Mouse (Mus musculus) embryonic facial prominence, embryonic 13.5 days (tissue): ENCODE measurements around the gene Dicer1. TPM values are rescaled to one million over a fixed set of nuclear protein-coding genes. Genes with fewer than 3 reads are reported as not detected.

Source experiments
- ATAC-seq: fragments of 200-750 bp; cut with Nextera tagmentation; 2 replicates; pipeline ENCODE4 v1.8.0; 2017; ENCODE audit warnings: low read depth; ENCODE audit not compliant: insufficient number of reproducible peaks, insufficient read depth, low FRiP score, low TSS enrichment
- H3K27ac ChIP-seq: fragments of 300-500 bp; sonication (generic); 2 replicates; pipeline ENCODE4 v1.5.1; 2015; ENCODE audit warnings: moderate library complexity, mild to moderate bottlenecking, inconsistent platforms
- H3K27me3 ChIP-seq: fragments of 300-500 bp; sonication (generic); 2 replicates; pipeline ENCODE4 v1.6.1; 2015; ENCODE audit warnings: mild to moderate bottlenecking, inconsistent platforms
- H3K36me3 ChIP-seq: fragments of 300-500 bp; sonication (generic); 2 replicates; pipeline ENCODE4 v1.6.1; 2015; ENCODE audit warnings: mild to moderate bottlenecking, inconsistent platforms
- H3K4me1 ChIP-seq: fragments of 300-500 bp; sonication (generic); 2 replicates; pipeline ENCODE4 v1.6.1; 2015; ENCODE audit warnings: inconsistent platforms
- H3K4me2 ChIP-seq: fragments of 300-500 bp; sonication (generic); 2 replicates; pipeline ENCODE4 v1.6.1; 2015; ENCODE audit warnings: moderate library complexity, mild to moderate bottlenecking, inconsistent platforms
- H3K4me3 ChIP-seq: fragments of 300-500 bp; sonication (generic); 2 replicates; pipeline ENCODE4 v1.5.1; 2015; ENCODE audit warnings: mild to moderate bottlenecking, inconsistent platforms
- H3K9ac ChIP-seq: fragments of 300-500 bp; sonication (generic); 2 replicates; pipeline ENCODE4 v1.6.1; 2015; ENCODE audit warnings: mild to moderate bottlenecking, inconsistent platforms
- H3K9me3 ChIP-seq: fragments of 300-500 bp; sonication (generic); 2 replicates; pipeline ENCODE4 v1.6.1; 2016; ENCODE audit warnings: inconsistent platforms
- WGBS: fragments of 180-500 bp; shearing (Covaris S2); methylation state at CpG from one replicate; pipeline ENCODE4 v1.1.7; 2015; ENCODE audit warnings: mixed read lengths; 5-methylcytosine and 5-hydroxymethylcytosine counted together
- polyA plus RNA-seq: library from polyadenylated mRNA; unstranded; fragments of >200 nt; fragmentation: Nextera tagmentation; extraction: Ambion mirVana; gene quantifications from 2 replicates; pipeline ENCODE4 v1.2.1, GENCODE M21; 2015

Gene Dicer1
- polyA plus RNA-seq, 1 experiment from 2014 or later = 47.2 TPM

DNA sequence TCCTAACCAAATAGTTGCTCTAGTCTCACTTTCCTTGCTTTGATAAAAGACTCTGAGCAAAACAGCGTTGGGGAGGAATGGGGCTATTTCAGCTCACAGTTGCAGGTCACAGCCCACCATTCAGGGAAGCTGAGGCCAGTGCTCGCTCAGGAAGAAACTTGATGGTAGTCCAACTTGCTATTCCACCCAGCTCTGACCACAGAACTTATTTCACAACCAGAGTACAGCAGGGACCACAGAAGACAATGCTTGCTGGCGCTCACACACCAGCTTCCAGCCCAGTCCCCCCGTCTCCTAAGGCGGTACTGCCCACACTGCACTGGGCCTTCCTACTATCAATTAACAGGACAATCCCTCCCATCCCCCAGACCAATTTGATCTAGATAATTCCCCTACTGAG lies 36.3 kb downstream of the Dicer1 start:
- no peak overlapping the region for H3K4me2 ChIP-seq
- no peak for ATAC-seq
- H3K27me3 ChIP-seq = no peaks in the 10 kb centered on the region
- no peak overlapping the region for H3K27ac ChIP-seq
- H3K4me3 ChIP-seq = no peak overlapping the region
- peaks cover 66% of the 10 kb centered on the region for H3K36me3 ChIP-seq
- 86% methylated on average over 5 of the region's 5 CpGs for WGBS
- H3K4me1 ChIP-seq = peaks cover 19% of the 10 kb centered on the region; the same call in 1 of the 2 replicates
- H3K9ac ChIP-seq = no peak overlapping the region
- no peaks in the 10 kb centered on the region for H3K9me3 ChIP-seq

DNA sequence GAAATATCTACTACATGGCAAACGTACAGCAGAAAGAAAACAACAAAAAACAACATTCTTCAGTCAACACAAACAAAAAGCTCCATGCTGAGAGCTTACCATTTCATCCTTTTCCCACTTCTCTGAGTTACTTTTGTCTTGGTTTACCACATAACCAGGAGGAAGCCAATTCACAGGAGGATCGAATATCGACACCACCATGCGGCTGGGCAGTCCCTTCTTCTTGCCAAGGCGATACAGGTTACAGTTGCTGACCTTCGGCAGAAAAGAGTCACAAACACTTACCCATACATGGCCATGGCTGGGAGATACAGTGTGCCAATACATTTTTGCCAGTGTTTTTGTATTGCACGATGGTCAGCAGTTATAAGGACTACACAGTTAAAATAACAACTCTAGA lies 51.5 kb downstream of the Dicer1 start:
- Histone ChIP-seq H3K9me3 (no peaks in the 10 kb centered on the region), H3K9ac (no peak overlapping the region), H3K27me3 (no peaks in the 10 kb centered on the region), H3K27ac (peak overlapping the region; percentile 55), H3K4me2 (no peak overlapping the region), H3K36me3 (peaks cover 72% of the 10 kb centered on the region), H3K4me1 (peaks cover 43% of the 10 kb centered on the region), H3K4me3 (no peak overlapping the region)
- no peak for ATAC-seq
- WGBS = 26% methylated on average over 7 of the region's 7 CpGs

DNA sequence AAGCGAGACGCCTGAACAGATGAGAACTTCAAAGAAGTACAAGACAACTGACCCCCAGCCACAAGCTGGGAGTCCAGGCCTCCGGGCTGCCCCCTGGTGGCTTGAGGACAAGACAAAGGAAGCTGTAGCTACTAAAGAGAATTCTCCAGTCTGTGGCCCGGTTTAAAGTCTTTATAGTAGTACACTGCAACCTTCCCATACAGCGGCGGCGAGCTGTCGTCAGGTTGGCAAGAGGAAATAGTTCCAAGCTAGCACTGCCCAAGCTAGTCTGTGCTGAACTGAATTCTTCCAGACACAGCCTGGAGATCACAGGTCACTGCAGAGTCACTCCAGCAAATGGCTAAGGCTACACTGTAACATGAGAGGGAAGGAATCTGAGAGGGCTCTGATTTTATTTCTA lies 52.0 kb downstream of the Dicer1 start:
- Histone ChIP-seq H3K9me3 (no peaks in the 10 kb centered on the region), H3K27ac (peak overlapping the region; percentile 55), H3K27me3 (no peaks in the 10 kb centered on the region), H3K36me3 (peaks cover 73% of the 10 kb centered on the region), H3K4me2 (no peak overlapping the region), H3K4me3 (no peak overlapping the region), H3K4me1 (peaks cover 43% of the 10 kb centered on the region), H3K9ac (no peak overlapping the region)
- peak; percentile 57; the same call in 1 of the 2 replicates for ATAC-seq
- WGBS = 24% methylated on average over 8 of the region's 8 CpGs

DNA sequence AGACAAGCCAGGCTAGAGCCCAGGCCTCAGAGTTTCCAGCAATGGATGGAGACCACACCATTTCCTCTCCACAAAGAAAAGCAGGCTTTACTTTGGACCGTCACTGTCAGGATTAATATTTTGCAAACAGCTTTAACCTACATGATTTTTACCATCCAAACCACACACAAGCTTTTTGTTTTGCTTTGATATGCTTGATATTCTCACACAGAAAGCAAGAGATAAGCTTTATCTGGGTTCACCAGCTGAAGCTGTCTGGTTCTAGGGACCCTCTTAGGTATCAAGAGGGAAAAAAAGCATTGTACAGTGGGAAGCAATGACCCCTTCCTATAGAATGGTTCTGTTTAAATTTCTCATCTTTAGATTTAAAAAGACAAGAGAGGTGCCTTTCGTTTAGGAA lies 56.2 kb downstream of the Dicer1 start:
- no peak for ATAC-seq
- 80% methylated on average over 2 of the region's 2 CpGs for WGBS
- no peak overlapping the region for H3K4me3 ChIP-seq
- no peak overlapping the region for H3K27ac ChIP-seq
- H3K4me2 ChIP-seq = peak overlapping the region; percentile 40
- no peaks in the 10 kb centered on the region for H3K9me3 ChIP-seq
- no peak overlapping the region for H3K9ac ChIP-seq
- H3K4me1 ChIP-seq = peaks cover 41% of the 10 kb centered on the region
- peaks cover 65% of the 10 kb centered on the region for H3K36me3 ChIP-seq
- no peaks in the 10 kb centered on the region for H3K27me3 ChIP-seq

DNA sequence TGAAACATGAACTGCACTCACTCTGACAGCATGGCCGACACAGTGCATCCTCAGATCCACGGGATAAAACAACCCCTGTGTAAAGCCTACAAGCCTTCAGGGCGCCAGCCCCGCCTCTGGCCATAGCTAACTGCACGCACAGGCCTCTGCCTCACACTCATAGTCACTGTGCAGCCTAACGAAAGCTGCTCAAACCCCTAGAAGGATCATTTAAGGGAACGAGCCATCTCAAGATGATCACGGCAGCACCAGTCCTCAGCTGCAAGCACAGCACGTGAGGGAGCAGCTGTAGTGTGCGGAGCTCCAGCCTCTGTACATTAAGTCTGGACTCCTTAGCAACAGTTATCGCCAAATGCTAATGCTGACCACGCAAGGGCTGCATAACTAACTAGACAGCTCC lies 58.9 kb downstream of the Dicer1 start:
- Histone ChIP-seq H3K4me2 (no peak overlapping the region; the same call in 1 of the 2 replicates), H3K9me3 (no peaks in the 10 kb centered on the region), H3K9ac (no peak overlapping the region), H3K36me3 (peaks cover 74% of the 10 kb centered on the region), H3K4me1 (peaks cover 29% of the 10 kb centered on the region), H3K27me3 (no peaks in the 10 kb centered on the region), H3K27ac (no peak overlapping the region), H3K4me3 (no peak overlapping the region)
- WGBS = 62% methylated on average over 12 of the region's 12 CpGs
- no peak for ATAC-seq

DNA sequence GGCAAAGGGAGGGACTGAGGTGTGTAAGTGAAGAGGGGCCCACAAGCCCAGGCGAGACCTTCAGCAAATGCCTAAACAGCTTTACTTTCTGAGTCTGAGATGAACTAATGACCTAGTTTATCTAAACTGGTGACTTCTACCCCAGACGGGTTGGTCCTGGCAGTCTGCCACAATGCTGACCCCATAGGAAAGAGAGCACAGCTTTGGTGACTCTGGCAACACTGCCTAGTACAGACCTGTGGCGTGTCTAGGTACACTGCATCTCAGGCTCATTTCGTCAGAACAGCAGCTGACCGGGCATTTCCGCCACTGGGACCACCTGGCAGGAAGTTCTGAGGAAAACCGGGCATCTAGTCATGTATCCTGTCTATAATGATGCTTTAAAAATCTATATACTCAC lies 61.3 kb downstream of the Dicer1 start:
- no peak for ATAC-seq
- Histone ChIP-seq H3K27me3 (no peaks in the 10 kb centered on the region), H3K4me2 (no peak overlapping the region), H3K9me3 (no peaks in the 10 kb centered on the region), H3K4me1 (peaks cover 19% of the 10 kb centered on the region), H3K27ac (no peak overlapping the region), H3K4me3 (no peak overlapping the region), H3K9ac (no peak overlapping the region), H3K36me3 (peaks cover 66% of the 10 kb centered on the region)
- 78% methylated on average over 7 of the region's 7 CpGs for WGBS

DNA sequence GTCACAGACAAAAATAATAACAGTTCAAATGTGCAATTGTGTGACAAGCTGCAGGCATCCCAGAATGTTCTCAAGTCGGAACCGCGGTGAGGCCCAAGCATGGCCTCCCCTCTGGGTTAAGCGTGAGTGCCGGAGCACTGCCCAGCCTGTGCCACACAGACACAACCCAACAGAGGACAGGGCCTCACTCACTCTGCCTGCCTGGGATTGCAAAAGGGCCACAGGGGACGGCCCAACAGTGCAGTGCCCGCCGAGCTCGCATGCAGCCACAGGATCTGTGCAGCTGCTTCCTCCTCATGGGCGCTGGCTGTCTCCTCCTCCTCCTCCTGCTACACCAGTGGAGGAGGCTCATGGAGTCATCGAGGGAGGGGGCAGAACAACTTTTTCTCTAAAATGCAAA lies 62.9 kb downstream of the Dicer1 start:
- no peak overlapping the region for H3K4me2 ChIP-seq
- WGBS = 82% methylated on average over 11 of the region's 11 CpGs
- no peak overlapping the region for H3K4me3 ChIP-seq
- peaks cover 25% of the 10 kb centered on the region for H3K4me1 ChIP-seq
- H3K9ac ChIP-seq = no peak overlapping the region
- H3K36me3 ChIP-seq = peaks cover 53% of the 10 kb centered on the region
- no peak for ATAC-seq
- no peak overlapping the region for H3K27ac ChIP-seq
- H3K27me3 ChIP-seq = no peaks in the 10 kb centered on the region
- H3K9me3 ChIP-seq = no peaks in the 10 kb centered on the region

DNA sequence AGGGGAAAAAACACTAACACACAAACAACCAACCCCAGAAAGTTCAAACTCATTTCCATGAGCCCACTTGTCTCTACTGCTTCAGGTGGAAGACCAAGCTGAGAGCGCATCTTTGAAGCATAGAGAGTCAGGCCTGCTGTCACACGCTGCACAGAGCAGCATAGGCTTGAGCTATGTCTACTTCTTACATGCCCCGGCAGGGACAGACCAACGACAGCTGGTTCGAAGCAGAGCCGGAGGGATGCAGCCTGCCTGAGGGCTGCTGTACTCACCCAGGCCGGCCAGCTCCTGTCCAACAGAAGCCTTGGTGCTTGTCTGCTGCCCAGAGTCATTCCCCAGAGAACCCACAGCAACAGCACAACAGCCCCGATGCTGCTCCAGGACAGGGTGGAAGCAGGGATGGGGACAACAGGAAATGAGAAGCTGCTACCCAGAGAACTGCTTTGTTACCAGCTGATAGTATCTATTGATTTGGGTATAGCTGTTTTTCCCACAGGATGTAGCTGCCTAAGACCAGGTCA lies 67.3 kb downstream of the Dicer1 start:
- Histone ChIP-seq H3K4me1 (peaks cover 19% of the 10 kb centered on the region), H3K9ac (no peak overlapping the region), H3K27me3 (no peaks in the 10 kb centered on the region), H3K9me3 (no peaks in the 10 kb centered on the region), H3K4me3 (no peak overlapping the region), H3K4me2 (no peak overlapping the region), H3K27ac (no peak overlapping the region), H3K36me3 (peaks cover 19% of the 10 kb centered on the region)
- 46% methylated on average over 8 of the region's 8 CpGs for WGBS
- no peak for ATAC-seq

DNA sequence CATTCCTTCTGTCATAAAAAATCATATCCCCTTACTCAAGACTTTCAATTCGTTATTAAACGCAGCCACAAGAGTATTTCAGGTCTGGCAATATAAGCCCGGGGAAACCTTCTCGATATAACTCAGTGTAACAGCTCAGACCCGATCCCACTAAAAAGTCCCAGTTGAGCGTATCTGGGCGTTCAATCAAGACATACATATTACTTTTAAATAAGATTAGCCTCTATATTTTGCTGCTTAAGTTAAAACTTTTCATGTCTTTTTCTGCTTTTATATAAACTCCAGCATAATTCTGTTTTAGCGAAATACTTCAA lies 72.0 kb downstream of the Dicer1 start:
- Histone ChIP-seq H3K27me3 (no peaks in the 10 kb centered on the region), H3K36me3 (no peaks in the 10 kb centered on the region), H3K9me3 (no peaks in the 10 kb centered on the region), H3K9ac (no peak overlapping the region), H3K4me2 (peak overlapping the region; percentile 52), H3K4me1 (peaks cover 21% of the 10 kb centered on the region), H3K27ac (no peak overlapping the region), H3K4me3 (no peak overlapping the region)
- no peak for ATAC-seq
- 32% methylated on average over 8 of the region's 8 CpGs for WGBS

DNA sequence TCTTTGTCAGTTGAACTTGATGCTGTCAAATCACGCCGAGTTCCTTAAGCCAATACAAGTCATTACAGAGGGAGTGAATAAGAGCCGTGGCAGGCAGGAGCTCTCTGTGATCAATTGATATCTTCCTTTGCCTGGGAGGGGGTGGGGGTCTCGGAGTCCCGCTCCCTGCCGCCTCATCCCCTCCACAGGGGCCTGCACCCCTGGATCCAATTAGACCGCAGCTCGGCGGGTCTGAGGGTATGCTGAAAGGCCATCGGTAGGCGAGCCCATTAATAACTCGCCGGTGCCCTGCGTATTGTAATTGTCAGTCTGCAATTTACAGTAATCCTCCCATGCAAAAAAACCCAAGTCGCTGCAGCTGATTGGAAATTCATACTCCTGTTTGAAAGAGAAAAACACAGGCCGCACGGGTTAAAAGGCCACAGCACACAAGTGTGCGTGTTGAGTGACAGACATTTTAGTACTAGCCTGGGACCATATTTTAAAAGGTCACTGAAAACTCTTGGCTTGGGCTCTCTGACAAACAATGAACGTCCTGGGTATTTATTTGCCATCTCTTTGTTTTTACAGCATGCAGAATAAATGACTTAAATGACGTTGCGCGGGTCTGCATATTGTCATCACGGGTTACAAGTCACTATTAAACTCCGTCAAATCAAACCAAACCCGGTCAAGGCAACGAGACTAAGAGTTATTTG lies 72.5 kb downstream of the Dicer1 start:
- H3K27me3 ChIP-seq = no peaks in the 10 kb centered on the region
- H3K36me3 ChIP-seq = no peaks in the 10 kb centered on the region
- H3K4me3 ChIP-seq = peak overlapping the region; percentile 13
- H3K4me1 ChIP-seq = peaks cover 18% of the 10 kb centered on the region
- H3K27ac ChIP-seq = no peak overlapping the region
- H3K4me2 ChIP-seq = peak overlapping the region; percentile 52
- 0 out of 2 replicates have a peak overlapping the region, but pooled peaks have one; percentile 40 for H3K9ac ChIP-seq
- ATAC-seq = no peak
- 21% methylated on average over 26 of the region's 26 CpGs for WGBS
- no peaks in the 10 kb centered on the region for H3K9me3 ChIP-seq

DNA sequence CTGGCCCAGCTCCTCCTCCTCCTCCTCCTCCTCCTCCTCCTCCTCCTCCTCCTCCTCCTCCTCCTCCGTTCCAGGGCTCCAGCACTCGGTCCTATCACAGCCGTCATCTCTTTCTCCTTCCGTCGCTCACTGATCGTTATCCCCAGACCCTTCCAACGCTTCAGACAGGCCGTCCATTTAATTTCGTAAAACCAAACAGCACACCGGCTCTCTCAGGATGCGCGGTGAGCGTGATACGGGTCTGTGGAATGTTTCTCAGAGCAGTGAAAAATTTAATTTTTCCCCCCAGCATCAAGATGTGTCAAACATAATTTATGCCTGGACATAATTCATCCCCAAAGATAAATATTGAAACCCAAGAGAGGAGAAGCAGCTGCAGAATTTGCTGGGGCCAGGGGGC lies 73.3 kb downstream of the Dicer1 start:
- Histone ChIP-seq H3K4me2 (peak overlapping the region; percentile 52), H3K9me3 (no peaks in the 10 kb centered on the region), H3K36me3 (no peaks in the 10 kb centered on the region), H3K27me3 (no peaks in the 10 kb centered on the region; the same call in 1 of the 2 replicates), H3K9ac (no peak overlapping the region), H3K4me1 (peaks cover 18% of the 10 kb centered on the region), H3K4me3 (no peak overlapping the region), H3K27ac (no peak overlapping the region)
- WGBS = 32% methylated on average over 13 of the region's 14 CpGs
- no peak for ATAC-seq

DNA sequence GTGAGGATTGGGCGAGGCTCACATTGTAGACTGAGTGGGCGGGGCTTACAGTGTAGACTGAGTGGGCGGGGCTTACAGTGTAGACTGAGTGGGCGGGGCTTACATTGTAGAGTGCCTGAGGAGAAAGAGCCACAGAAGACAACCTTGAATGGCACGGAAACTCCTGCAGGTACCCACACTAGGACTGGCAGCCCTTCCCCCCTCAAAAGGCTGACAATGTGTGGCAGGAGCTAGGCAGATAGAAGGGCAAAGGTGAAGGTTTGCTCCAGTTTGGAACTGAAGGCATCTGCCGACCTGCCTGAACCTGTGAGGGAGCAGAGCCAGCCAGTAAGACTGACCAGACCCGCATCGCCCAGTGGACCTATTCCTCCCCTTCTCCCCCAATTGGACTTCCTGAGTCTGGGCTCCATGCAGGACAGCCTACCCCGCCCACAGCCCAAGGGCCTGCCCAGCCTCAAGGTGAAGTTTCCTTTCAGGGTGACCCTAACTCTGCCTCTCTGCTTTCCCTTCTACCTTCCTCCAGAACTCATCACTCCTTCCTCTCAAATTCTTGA lies 74.3 kb downstream of the Dicer1 start:
- Histone ChIP-seq H3K9me3 (no peaks in the 10 kb centered on the region), H3K27ac (no peak overlapping the region), H3K4me1 (peaks cover 18% of the 10 kb centered on the region), H3K27me3 (no peaks in the 10 kb centered on the region; the same call in 1 of the 2 replicates), H3K9ac (no peak overlapping the region), H3K4me2 (no peak overlapping the region), H3K36me3 (no peaks in the 10 kb centered on the region), H3K4me3 (no peak overlapping the region)
- ATAC-seq = no peak
- WGBS = 86% methylated on average over 9 of the region's 9 CpGs
